Mouse (Mus musculus): ENCODE measurements around the gene Btg3.

The Btg3 gene

DNA sequence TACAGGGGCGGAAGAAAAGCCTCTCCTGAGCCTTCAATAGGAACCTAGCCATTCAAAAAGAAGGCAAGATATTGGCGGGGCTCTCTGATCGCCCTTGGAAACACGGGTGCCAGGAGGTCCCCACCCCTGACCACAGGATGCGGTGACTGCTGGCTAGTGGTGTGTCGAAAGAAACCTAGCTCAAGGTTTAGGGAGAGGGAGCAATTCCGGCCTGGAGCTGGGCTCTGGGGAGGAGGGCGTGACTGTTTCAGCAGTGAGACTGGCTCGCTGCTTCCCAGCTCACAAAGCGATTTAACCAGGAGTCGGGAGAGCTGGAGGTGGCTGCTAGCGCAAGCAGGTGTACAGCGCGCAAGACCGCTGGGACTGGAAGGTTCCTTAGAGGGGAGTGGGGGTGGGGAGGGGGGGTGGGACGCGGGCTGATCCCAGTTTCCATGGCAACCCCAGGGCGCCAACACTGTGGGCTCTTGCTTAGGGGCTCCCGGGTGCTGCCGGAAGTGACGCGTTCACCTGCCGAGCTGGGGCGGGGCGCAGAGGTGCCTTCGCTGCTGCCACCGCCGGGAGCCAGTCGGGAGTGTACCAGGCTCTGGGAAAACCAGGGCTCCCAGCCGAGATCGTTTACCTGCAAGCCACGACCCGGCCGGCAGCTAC is 75.7 kb downstream of the Btg3 start, which contains the start of gene Cxadr:
Gene Cxadr (plus strand): TSS at position 307 of the 648 bp plus-strand sequence.
- peak; percentile 58 to 66 for DNase-seq (ENCODE audit: low spot score in 2 of 2)

DNA sequence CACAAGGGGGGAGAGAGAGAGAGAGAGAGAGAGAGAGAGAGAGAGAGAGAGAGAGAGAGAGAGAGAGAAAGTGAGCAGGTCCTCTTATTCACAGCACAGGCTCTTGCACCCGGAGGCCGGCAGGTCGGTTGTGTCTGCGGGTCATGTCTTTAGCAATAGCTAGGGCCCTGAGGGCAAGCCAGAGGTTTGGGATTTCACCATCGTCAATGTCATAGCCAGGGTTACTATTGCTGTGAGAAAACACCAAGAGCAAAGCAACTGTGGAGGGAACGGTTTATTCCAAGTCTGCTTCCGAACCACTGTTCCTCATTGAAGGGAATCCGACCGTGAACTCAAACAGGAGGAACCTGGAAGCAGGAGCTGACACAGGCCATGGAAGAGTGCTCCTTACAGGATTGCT is 80.9 kb downstream of the Btg3 start:
- DNase-seq (ENCODE audit: low spot score in 2 of 2), result no peak

- no peak for DNase-seq (ENCODE audit: low spot score in 2 of 2)
Observed at GRCm38 (mm10) chr16:78295601-78296000, 81.4 kb downstream of the Btg3 start.

DNA sequence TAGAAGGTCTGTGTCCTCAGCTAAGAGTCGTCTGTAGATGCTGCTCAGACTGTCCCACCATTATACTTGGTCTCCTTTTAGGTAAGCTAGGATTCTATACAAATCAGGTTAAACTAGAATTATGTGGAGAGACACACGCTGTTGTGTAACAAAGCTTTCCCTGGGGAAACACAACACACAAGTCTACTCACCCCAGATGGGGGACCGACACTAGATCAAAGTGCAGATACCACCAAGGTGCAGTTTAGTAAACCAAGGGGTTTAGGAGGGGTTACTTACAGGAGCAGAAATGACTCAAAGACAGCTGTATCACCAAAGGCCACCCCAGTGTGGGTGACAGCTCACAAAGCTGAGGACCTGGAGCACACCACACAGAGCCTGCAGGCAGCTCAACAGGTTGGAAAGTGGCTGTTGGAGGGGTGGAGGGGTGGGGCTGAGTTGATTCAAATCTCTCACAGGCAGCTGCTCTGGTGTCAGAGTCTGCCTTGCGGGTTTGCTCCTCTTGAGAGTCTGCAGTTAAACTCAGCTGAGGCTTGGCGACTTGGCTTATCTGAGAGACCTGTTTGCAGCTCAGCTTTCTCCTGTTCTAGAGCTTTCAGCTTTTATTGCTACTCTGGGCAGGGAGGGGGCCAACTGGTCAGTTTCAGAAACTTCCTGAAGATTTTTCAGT is 82.3 kb downstream of the Btg3 start:
- no peak for DNase-seq (ENCODE audit: low spot score in 2 of 2)

- no peak for DNase-seq (ENCODE audit: low spot score in 2 of 2)
Observed at GRCm38 (mm10) chr16:78294051-78294450, 82.9 kb downstream of the Btg3 start.

DNA sequence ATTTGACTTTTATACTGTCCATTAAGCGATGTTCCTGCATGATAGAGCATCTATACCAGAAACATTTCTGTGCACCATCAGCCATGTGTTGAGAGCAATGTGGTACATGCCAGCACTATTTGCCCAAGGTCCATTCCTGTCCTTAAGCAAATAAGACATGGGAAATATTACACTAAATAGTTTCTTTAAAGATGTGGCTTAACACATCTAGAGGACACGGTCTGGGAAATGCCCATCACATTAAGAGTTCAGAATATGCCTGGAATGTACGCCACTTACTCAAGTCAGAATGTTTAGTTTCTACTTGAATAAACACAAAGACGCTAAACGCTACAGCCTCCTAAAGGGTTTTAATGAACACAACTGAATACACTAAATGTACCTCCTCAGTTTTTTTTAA is 93.8 kb downstream of the Btg3 start:
- DNase-seq (ENCODE audit: low spot score in 2 of 2), result no peak

All from urinary bladder, postnatal 4 days (tissue).